Mouse (Mus musculus) E14TG2a.4 (cell line): Measurements from ENCODE around the gene Dnmt3a.

ENCODE experiments used
- CTCF ChIP-seq: conservative IDR thresholded peaks from 2 replicates; pipeline ENCODE4 v1.5.1; 2014; ENCODE audit warnings: low read length
- NANOG ChIP-seq: IDR thresholded peaks from 2 replicates; pipeline ENCODE4 v1.6.1; 2014; ENCODE audit warnings: borderline replicate concordance, low read length, mixed read lengths

GRCm38 (mm10) chr12:3850731-3851130, 44.9 kb downstream of the Dnmt3a start:
- TF ChIP-seq CTCF (no peak), NANOG (no peak)
